8 mouse cellular contexts compared by ENCODE assay signal in the genomic region with DNA sequence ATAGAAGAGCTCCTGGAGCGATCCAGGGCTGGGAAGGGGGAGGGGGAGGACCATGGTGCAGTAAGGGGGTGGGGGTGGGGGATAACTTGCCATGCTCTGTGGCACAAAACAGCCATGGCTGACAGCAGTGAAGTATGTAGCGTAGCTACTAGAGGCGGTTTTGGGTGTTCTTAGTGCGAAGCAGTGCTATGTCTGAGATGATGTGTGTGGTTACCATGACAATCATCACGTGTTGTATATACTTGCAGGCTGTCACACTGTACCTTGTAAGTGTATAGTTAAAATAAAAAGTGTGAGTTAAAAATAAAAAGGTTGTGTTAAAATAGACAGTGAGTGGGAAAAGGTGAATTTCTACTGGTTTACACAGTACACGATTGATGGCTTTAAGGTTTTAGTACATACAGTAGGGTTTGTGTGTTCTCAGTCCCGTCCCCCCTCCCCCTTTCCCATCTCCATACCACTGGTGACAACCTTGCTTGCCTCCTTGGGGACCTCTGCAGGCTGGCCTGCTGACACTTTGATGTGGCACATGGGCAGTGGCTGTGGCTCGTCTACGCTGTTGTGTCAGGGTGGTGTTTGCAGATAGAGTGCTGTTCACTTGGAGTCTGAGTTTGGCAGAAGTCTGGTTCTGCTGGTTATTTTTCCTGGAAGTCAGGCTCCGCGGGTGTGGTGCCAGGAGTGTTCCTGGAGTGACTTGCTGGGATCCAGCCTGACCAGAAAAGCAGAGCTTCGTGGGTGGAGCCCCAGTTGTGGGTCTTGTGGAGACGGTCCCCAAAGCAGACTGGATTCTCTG. TPM values are rescaled to one million over a fixed set of nuclear protein-coding genes. Genes with fewer than 3 reads are reported as not detected.
DNase-seq lines count a peak whose midpoint lies in the region; ATAC-seq and TF ChIP-seq lines count a peak whose summit lies in the region.

No protein-coding gene starts in this region.

- H3K36me3 ChIP-seq in embryonic facial prominence, embryonic 11.5 days (replicated peaks; ENCODE audit: control insufficient read depth, insufficient read depth, low read depth, low read length) = no peaks in the 10 kb centered on the region
- H3K36me3 ChIP-seq in embryonic facial prominence, embryonic 10.5 days (replicated peaks) = no peaks in the 10 kb centered on the region
- no peaks in the 10 kb centered on the region for H3K36me3 ChIP-seq in heart, embryonic 11.5 days (ENCODE audit: control insufficient read depth, insufficient read depth, low read length)
- no peaks in the 10 kb centered on the region for H3K36me3 ChIP-seq in kidney, adult 2 months (ENCODE audit: control insufficient read depth, insufficient read depth, low read length)
- no peaks in the 10 kb centered on the region for H3K36me3 ChIP-seq in midbrain, embryonic 13.5 days

- TF ChIP-seq CTCF in brain, embryonic 14.5 days (IDR thresholded peaks at IDR 0.05; ENCODE audit: borderline replicate concordance, extremely low read depth, insufficient read depth, insufficient read length) = no peak
- TF ChIP-seq CTCF in kidney, adult 2 months (conservative IDR thresholded peaks at IDR 0.05; ENCODE audit: insufficient read depth, insufficient read length, low read depth, low read length) = no peak

- no peaks in the 10 kb centered on the region for H3K4me1 ChIP-seq in embryonic facial prominence, embryonic 11.5 days (ENCODE audit: control insufficient read depth, insufficient read depth, low read length)
- H3K4me1 ChIP-seq in embryonic facial prominence, embryonic 10.5 days = peaks cover 45% of the 10 kb centered on the region
- H3K4me1 ChIP-seq in heart, embryonic 11.5 days (ENCODE audit: control insufficient read depth, insufficient read depth, low read length) = peaks cover 59% of the 10 kb centered on the region
- H3K4me1 ChIP-seq in kidney, adult 2 months (ENCODE audit: control insufficient read depth, insufficient read depth, low read length) = peaks cover 14% of the 10 kb centered on the region
- peaks cover 34% of the 10 kb centered on the region for H3K4me1 ChIP-seq in midbrain, embryonic 13.5 days (replicated peaks)

- DNase-seq in embryonic facial prominence, embryonic 11.5 days (ENCODE audit: low spot score) = no peak
- DNase-seq in embryonic facial prominence, embryonic 10.5 days (ENCODE audit: low spot score) = no peak
- DNase-seq in brain, embryonic 14.5 days (ENCODE audit: low read depth) = peak; percentile 71
- peak; percentile 87 for DNase-seq in kidney, adult 2 months
- no peak for DNase-seq in retina, embryonic 14.5 days (ENCODE audit: low spot score)
- no peak for DNase-seq in thymus, postnatal 25 days

- H3K27ac ChIP-seq in embryonic facial prominence, embryonic 11.5 days (replicated peaks; ENCODE audit: low read depth, low read length) = no peak overlapping the region
- no peak overlapping the region; the same call in 1 of the 2 replicates for H3K27ac ChIP-seq in embryonic facial prominence, embryonic 10.5 days (replicated peaks)
- H3K27ac ChIP-seq in heart, embryonic 11.5 days (ENCODE audit: low read depth, low read length) = peak overlapping the region; percentile 82
- no peak overlapping the region for H3K27ac ChIP-seq in kidney, adult 2 months (ENCODE audit: insufficient read depth, low read depth, low read length)
- no peak overlapping the region for H3K27ac ChIP-seq in midbrain, embryonic 13.5 days

- no peak overlapping the region for H3K9ac ChIP-seq in embryonic facial prominence, embryonic 11.5 days (replicated peaks; ENCODE audit: low read length)
- 0 out of 2 replicates have a peak overlapping the region, but pooled peaks have one; percentile 56 for H3K9ac ChIP-seq in heart, embryonic 11.5 days (ENCODE audit: low read depth, low read length)
- no peak overlapping the region for H3K9ac ChIP-seq in midbrain, embryonic 13.5 days (replicated peaks)

- no peak for TF ChIP-seq POLR2A in brain, embryonic 14.5 days (IDR thresholded peaks at IDR 0.05; ENCODE audit: borderline replicate concordance, extremely low read depth, insufficient read depth, insufficient read length, poor library complexity, severe bottlenecking)
- TF ChIP-seq POLR2A in kidney, adult 2 months (IDR thresholded peaks at IDR 0.05; ENCODE audit: low read depth, low read length) = no peak

- H3K27me3 ChIP-seq in embryonic facial prominence, embryonic 11.5 days (ENCODE audit: control insufficient read depth, insufficient read depth, low read length) = no peaks in the 10 kb centered on the region
- no peaks in the 10 kb centered on the region for H3K27me3 ChIP-seq in embryonic facial prominence, embryonic 10.5 days (replicated peaks; ENCODE audit: low read depth, poor library complexity, severe bottlenecking)
- H3K27me3 ChIP-seq in heart, embryonic 11.5 days (ENCODE audit: control insufficient read depth, insufficient read depth, low read length) = no peaks in the 10 kb centered on the region
- H3K27me3 ChIP-seq in kidney, adult 2 months (replicated peaks; ENCODE audit: control insufficient read depth, insufficient read depth, low read length) = no peaks in the 10 kb centered on the region
- H3K27me3 ChIP-seq in midbrain, embryonic 13.5 days = no peaks in the 10 kb centered on the region

- whole genome bisulfite sequencing in embryonic facial prominence, embryonic 11.5 days = 64% methylated on average over 13 of the region's 13 CpGs
- 65% methylated on average over 13 of the region's 13 CpGs for WGBS in embryonic facial prominence, embryonic 10.5 days
- 40% methylated on average over 13 of the region's 13 CpGs for WGBS in heart, embryonic 11.5 days (ENCODE audit: insufficient replicate concordance)
- 44% methylated on average over 13 of the region's 13 CpGs for WGBS in kidney, adult 2 months
- 69% methylated on average over 13 of the region's 13 CpGs for WGBS in midbrain, embryonic 13.5 days

- ATAC-seq in embryonic facial prominence, embryonic 11.5 days (replicated peaks; ENCODE audit: insufficient number of reproducible peaks, low FRiP score, low TSS enrichment, low read depth) = peak; percentile 61
- ATAC-seq in heart, embryonic 11.5 days (replicated peaks; ENCODE audit: insufficient number of reproducible peaks, low FRiP score, low TSS enrichment) = 0 out of 2 replicates have a peak, but pooled peaks have one; percentile 36
- ATAC-seq in midbrain, embryonic 13.5 days = peak; percentile 77

- H3K9me3 ChIP-seq in embryonic facial prominence, embryonic 11.5 days (replicated peaks; ENCODE audit: control insufficient read depth, low read length) = no peaks in the 10 kb centered on the region
- no peaks in the 10 kb centered on the region for H3K9me3 ChIP-seq in embryonic facial prominence, embryonic 10.5 days
- H3K9me3 ChIP-seq in heart, embryonic 11.5 days (replicated peaks; ENCODE audit: control insufficient read depth, low read length) = no peaks in the 10 kb centered on the region
- no peaks in the 10 kb centered on the region for H3K9me3 ChIP-seq in midbrain, embryonic 13.5 days

- H3K4me3 ChIP-seq in embryonic facial prominence, embryonic 11.5 days (ENCODE audit: low read depth, low read length) = no peak overlapping the region
- H3K4me3 ChIP-seq in embryonic facial prominence, embryonic 10.5 days = no peak overlapping the region
- H3K4me3 ChIP-seq in heart, embryonic 11.5 days (ENCODE audit: low read depth, low read length) = no peak overlapping the region
- no peak overlapping the region for H3K4me3 ChIP-seq in kidney, adult 2 months (ENCODE audit: insufficient read depth, low read depth, low read length)
- H3K4me3 ChIP-seq in midbrain, embryonic 13.5 days (replicated peaks) = no peak overlapping the region

- H3K4me2 ChIP-seq in embryonic facial prominence, embryonic 11.5 days (ENCODE audit: low read depth, low read length) = no peak overlapping the region
- H3K4me2 ChIP-seq in heart, embryonic 11.5 days = peak overlapping the region; percentile 52
- H3K4me2 ChIP-seq in midbrain, embryonic 13.5 days (replicated peaks) = no peak overlapping the region

RNA-seq across cellular contexts. Expression of gene Elovl5, which starts 21.8 kb away (rescaled TPM):
- polyA plus RNA-seq in embryonic facial prominence, embryonic 11.5 days (2014; fragmentation: Nextera tagmentation; extraction: Ambion mirVana) = 97.0 and 106 TPM in 2 replicates
- 90.4 and 96.1 TPM in 2 replicates for polyA plus RNA-seq in embryonic facial prominence, embryonic 10.5 days (2016; fragmentation: Nextera tagmentation; extraction: Ambion mirVana)
- 60.7 and 61.5 TPM in 2 replicates for polyA plus RNA-seq in brain, embryonic 14.5 days (2012; rRNA removed)
- polyA plus RNA-seq in heart, embryonic 11.5 days (2014; fragmentation: Nextera tagmentation; extraction: Ambion mirVana) = 91.2 and 102 TPM in 2 replicates
- polyA plus RNA-seq in kidney, adult 2 months (2012; rRNA removed) = 67.2 and 70.0 TPM in 2 replicates
- polyA plus RNA-seq in midbrain, embryonic 13.5 days (2015; fragmentation: Nextera tagmentation; extraction: Ambion mirVana) = 53.4 and 55.1 TPM in 2 replicates

Comparison
In these comparisons a context has a peak if more than half of its experiments do, and no peak if none do; other contexts are left out.
1. DNase-seq: peak in brain, embryonic 14.5 days (single experiment) and kidney, adult 2 months (single experiment); none in embryonic facial prominence, embryonic 11.5 days (single experiment), embryonic facial prominence, embryonic 10.5 days (single experiment), retina, embryonic 14.5 days (single experiment) and thymus, postnatal 25 days (single experiment).
2. Peak in every context shown above with its lines, with median percentiles within 50 percentile points of each other: ATAC-seq.